Mouse (Mus musculus) hindbrain, embryonic 16.5 days (tissue): ENCODE measurements around the gene Smyd2. TPM values are rescaled to one million over a fixed set of nuclear protein-coding genes. Genes with fewer than 3 reads are reported as not detected.
A peak's percentile ranks its signal among the peaks of the same experiment; 100 is the strongest.

Experiments
- ATAC-seq: fragments of 200-750 bp; cut with Nextera tagmentation; 2 replicates; pipeline ENCODE4 v1.8.0; 2017; ENCODE audit warnings: moderate TSS enrichment, moderate library complexity
- H3K27ac ChIP-seq: fragments of 300-500 bp; sonication (generic); 2 replicates; pipeline ENCODE4 v1.5.1; 2014; ENCODE audit warnings: low read depth, mild to moderate bottlenecking, control low read depth, low read length, moderate library complexity
- H3K27me3 ChIP-seq: fragments of 300-500 bp; sonication (generic); replicated peaks from 2 replicates; pipeline ENCODE4 v1.6.1; 2014; ENCODE audit warnings: low read length; ENCODE audit not compliant: control insufficient read depth, insufficient read depth
- H3K36me3 ChIP-seq: fragments of 300-500 bp; sonication (generic); 2 replicates; pipeline ENCODE4 v1.6.1; 2014; ENCODE audit warnings: mild to moderate bottlenecking, low read length, moderate library complexity, mixed read lengths; ENCODE audit not compliant: control insufficient read depth, insufficient read depth
- H3K4me1 ChIP-seq: fragments of 300-500 bp; sonication (generic); 2 replicates; pipeline ENCODE4 v1.6.1; 2014; ENCODE audit warnings: low read depth, low read length; ENCODE audit not compliant: control insufficient read depth, insufficient read depth
- H3K4me2 ChIP-seq: fragments of 300-500 bp; sonication (generic); 2 replicates; pipeline ENCODE4 v1.6.1; 2014; ENCODE audit warnings: mild to moderate bottlenecking, low read length, control low read depth, moderate library complexity
- H3K4me3 ChIP-seq: fragments of 300-500 bp; sonication (generic); 2 replicates; pipeline ENCODE4 v1.5.1; 2014; ENCODE audit warnings: mild to moderate bottlenecking, low read length, control low read depth, moderate library complexity
- H3K9ac ChIP-seq: fragments of 300-500 bp; sonication (generic); 2 replicates; pipeline ENCODE4 v1.6.1; 2014; ENCODE audit warnings: low read depth, mild to moderate bottlenecking, control low read depth, low read length, moderate library complexity
- H3K9me3 ChIP-seq: fragments of 300-500 bp; sonication (generic); 2 replicates; pipeline ENCODE4 v1.6.1; 2014; ENCODE audit warnings: mild to moderate bottlenecking, low read length, moderate library complexity; ENCODE audit not compliant: control insufficient read depth
- WGBS: fragments of 180-500 bp; shearing (Covaris S2); extraction: QIAGEN DNeasy Blood & Tissue Kit; methylation state at CpG from one replicate; pipeline ENCODE4 v1.1.7; 2014; 5-methylcytosine and 5-hydroxymethylcytosine counted together
- polyA plus RNA-seq: library from polyadenylated mRNA; unstranded; fragments of >200 nt; fragmentation: Nextera tagmentation; extraction: Ambion mirVana; gene quantifications from 2 replicates; pipeline ENCODE4 v1.2.1, GENCODE M21; 2015

Smyd2 gene
- polyA plus RNA-seq, 1 experiment from 2014 or later, result 87.8 TPM

DNA sequence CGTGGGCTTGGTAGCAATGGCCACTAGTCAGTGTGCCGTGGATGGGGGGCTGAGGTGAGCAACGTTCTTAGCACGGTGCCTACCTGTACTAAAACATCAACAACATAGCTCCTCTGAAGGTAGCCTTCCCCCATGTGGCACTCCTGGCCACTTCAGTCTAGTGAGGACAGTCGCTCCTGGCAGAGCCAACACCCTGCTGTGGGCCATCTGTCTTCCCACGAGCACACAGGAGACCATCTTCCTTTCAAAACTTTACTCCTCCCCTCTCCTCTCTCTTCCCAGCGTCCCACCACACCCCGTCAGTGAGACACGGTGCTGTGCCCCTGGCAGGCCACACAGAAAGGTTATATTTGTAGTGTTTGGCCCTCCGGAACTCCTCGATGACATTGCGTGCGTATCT lies 37.2 kb downstream of the Smyd2 start:
- WGBS, result 49% methylated on average over 13 of the region's 13 CpGs
- ATAC-seq, result no peak
- no peaks in the 10 kb centered on the region for H3K9me3 ChIP-seq
- H3K4me2 ChIP-seq, result no peak overlapping the region
- no peak overlapping the region for H3K27ac ChIP-seq
- H3K36me3 ChIP-seq, result no peaks in the 10 kb centered on the region
- no peak overlapping the region for H3K9ac ChIP-seq
- no peaks in the 10 kb centered on the region for H3K27me3 ChIP-seq
- H3K4me3 ChIP-seq, result no peak overlapping the region
- no peaks in the 10 kb centered on the region; the same call in 1 of the 2 replicates for H3K4me1 ChIP-seq

GRCm38 (mm10) chr1:189883531-189884170 lies 38.5 kb downstream of the Smyd2 start:
- H3K27me3 ChIP-seq, result no peaks in the 10 kb centered on the region
- ATAC-seq, result no peak
- H3K9ac ChIP-seq, result no peak overlapping the region
- H3K36me3 ChIP-seq, result no peaks in the 10 kb centered on the region
- WGBS, result 45% methylated on average over 18 of the region's 18 CpGs
- H3K27ac ChIP-seq, result no peak overlapping the region
- H3K4me1 ChIP-seq, result no peaks in the 10 kb centered on the region; the same call in 1 of the 2 replicates
- no peak overlapping the region for H3K4me3 ChIP-seq
- H3K9me3 ChIP-seq, result no peaks in the 10 kb centered on the region
- H3K4me2 ChIP-seq, result no peak overlapping the region

GRCm38 (mm10) chr1:189882886-189883285 lies 39.3 kb downstream of the Smyd2 start:
- 56% methylated on average over 7 of the region's 7 CpGs for WGBS
- Histone ChIP-seq H3K4me2 (no peak overlapping the region), H3K9ac (no peak overlapping the region), H3K27me3 (no peaks in the 10 kb centered on the region), H3K36me3 (no peaks in the 10 kb centered on the region), H3K4me3 (no peak overlapping the region), H3K9me3 (no peaks in the 10 kb centered on the region), H3K4me1 (no peaks in the 10 kb centered on the region; the same call in 1 of the 2 replicates), H3K27ac (no peak overlapping the region)
- no peak for ATAC-seq

- Histone ChIP-seq H3K4me1 (no peaks in the 10 kb centered on the region; the same call in 1 of the 2 replicates), H3K36me3 (no peaks in the 10 kb centered on the region), H3K27ac (no peak overlapping the region), H3K27me3 (no peaks in the 10 kb centered on the region), H3K4me3 (no peak overlapping the region), H3K9ac (no peak overlapping the region), H3K4me2 (no peak overlapping the region), H3K9me3 (no peaks in the 10 kb centered on the region)
- WGBS, result 64% methylated on average over 14 of the region's 14 CpGs
- no peak for ATAC-seq
Measured at GRCm38 (mm10) chr1:189880745-189881144, 41.4 kb downstream of the Smyd2 start.

- no peak overlapping the region for H3K4me3 ChIP-seq
Measured at GRCm38 (mm10) chr1:189879965-189880364, 42.2 kb downstream of the Smyd2 start.

GRCm38 (mm10) chr1:189879212-189879611 lies 43.0 kb downstream of the Smyd2 start:
- no peak overlapping the region for H3K9ac ChIP-seq
- H3K4me3 ChIP-seq, result no peak overlapping the region
- ATAC-seq, result peak; percentile 48
- H3K27me3 ChIP-seq, result no peaks in the 10 kb centered on the region
- no peaks in the 10 kb centered on the region; the same call in 1 of the 2 replicates for H3K4me1 ChIP-seq
- H3K4me2 ChIP-seq, result no peak overlapping the region
- no peaks in the 10 kb centered on the region for H3K36me3 ChIP-seq
- WGBS, result 70% methylated on average over 2 of the region's 2 CpGs
- H3K27ac ChIP-seq, result no peak overlapping the region
- H3K9me3 ChIP-seq, result no peaks in the 10 kb centered on the region

More at GRCm38 (mm10) chr1:189879965-189880364, 42.2 kb downstream of the Smyd2 start:
- H3K4me1 ChIP-seq, result no peaks in the 10 kb centered on the region; the same call in 1 of the 2 replicates
- no peak for ATAC-seq
- WGBS, result 57% methylated on average over 8 of the region's 8 CpGs
- no peaks in the 10 kb centered on the region for H3K27me3 ChIP-seq
- no peak overlapping the region; the same call in 1 of the 2 replicates for H3K27ac ChIP-seq
- H3K9ac ChIP-seq, result no peak overlapping the region
- no peak overlapping the region for H3K4me2 ChIP-seq
- H3K9me3 ChIP-seq, result no peaks in the 10 kb centered on the region
- H3K36me3 ChIP-seq, result no peaks in the 10 kb centered on the region

DNA sequence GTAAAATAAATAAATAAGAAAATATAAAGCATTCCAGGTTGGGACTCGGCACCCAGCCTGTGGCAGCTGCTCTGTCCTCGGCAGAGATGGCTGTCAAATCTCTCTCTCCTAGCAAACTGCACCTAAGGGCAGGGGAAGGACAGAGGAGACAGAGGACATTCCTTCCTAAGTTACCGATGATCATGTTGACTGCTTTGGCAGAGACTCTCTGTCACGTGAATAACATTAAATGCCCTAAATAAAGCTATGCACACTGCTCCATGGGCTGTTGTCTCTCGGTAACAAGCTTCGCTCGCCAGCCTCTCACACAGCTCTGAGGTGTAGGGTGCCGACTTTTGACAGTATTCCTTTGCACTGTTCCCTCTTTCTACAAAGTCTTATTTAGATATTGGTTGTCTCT lies 46.0 kb downstream of the Smyd2 start:
- Histone ChIP-seq H3K9ac (no peak overlapping the region), H3K27ac (no peak overlapping the region), H3K4me3 (no peak overlapping the region), H3K9me3 (no peaks in the 10 kb centered on the region), H3K36me3 (no peaks in the 10 kb centered on the region), H3K4me1 (peaks cover 2% of the 10 kb centered on the region; the same call in 1 of the 2 replicates), H3K4me2 (no peak overlapping the region), H3K27me3 (no peaks in the 10 kb centered on the region)
- ATAC-seq, result no peak
- WGBS, result 75% methylated on average over 8 of the region's 8 CpGs

- no peaks in the 10 kb centered on the region for H3K27me3 ChIP-seq
- H3K4me3 ChIP-seq, result no peak overlapping the region
- peaks cover 2% of the 10 kb centered on the region; the same call in 1 of the 2 replicates for H3K4me1 ChIP-seq
- no peak overlapping the region for H3K27ac ChIP-seq
- H3K9me3 ChIP-seq, result no peaks in the 10 kb centered on the region
- H3K4me2 ChIP-seq, result no peak overlapping the region
- ATAC-seq, result no peak
- H3K36me3 ChIP-seq, result no peaks in the 10 kb centered on the region
- no peak overlapping the region for H3K9ac ChIP-seq
- 36% methylated on average over 6 of the region's 6 CpGs for WGBS
Measured at GRCm38 (mm10) chr1:189875439-189875861, 46.7 kb downstream of the Smyd2 start.

DNA sequence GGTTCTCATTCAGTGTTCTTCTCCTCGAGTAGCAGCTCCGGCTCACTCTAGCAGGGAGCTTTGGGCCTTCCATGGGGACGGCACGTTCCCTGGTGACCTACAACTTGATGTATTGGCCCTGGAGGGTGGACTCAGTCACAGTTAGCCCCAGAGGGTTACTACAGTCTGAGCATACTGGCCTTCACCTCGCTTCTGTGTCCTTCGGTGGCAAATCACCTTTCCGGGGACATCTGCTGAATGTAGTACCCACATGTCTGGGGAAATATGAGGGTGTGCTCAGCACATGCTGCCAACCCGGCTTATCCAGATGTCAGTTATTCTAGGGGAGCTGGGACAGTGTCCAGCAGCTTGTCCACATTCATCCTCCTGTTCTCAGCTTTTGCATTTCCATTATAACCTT lies 48.6 kb downstream of the Smyd2 start:
- no peaks in the 10 kb centered on the region for H3K36me3 ChIP-seq
- no peak for ATAC-seq
- H3K27ac ChIP-seq, result no peak overlapping the region
- H3K9ac ChIP-seq, result no peak overlapping the region
- no peaks in the 10 kb centered on the region for H3K9me3 ChIP-seq
- H3K4me3 ChIP-seq, result no peak overlapping the region
- H3K4me1 ChIP-seq, result 0 out of 2 replicates have a peak, but pooled peaks cover 2% of the 10 kb centered on the region
- H3K27me3 ChIP-seq, result no peaks in the 10 kb centered on the region
- WGBS, result 67% methylated on average over 8 of the region's 8 CpGs
- H3K4me2 ChIP-seq, result no peak overlapping the region
